Mouse (Mus musculus): ENCODE measurements around the gene Pom121. TPM values are rescaled to one million over a fixed set of nuclear protein-coding genes. Genes with fewer than 3 reads are reported as not detected.
A peak's percentile ranks its signal among the peaks of the same experiment; 100 is the strongest.

The Pom121 gene
- 26.9 TPM for polyA plus RNA-seq (2012; fragmentation: generic; extraction: Trizol)
- long read RNA-seq, experiment 1, partial matches to known transcripts, result 0 of 3 reads
- long read RNA-seq, experiment 1, other reads (novel, unspliced or antisense), result 3 of 3 reads
- long read RNA-seq, experiment 2, partial matches to known transcripts, result 35 of 38 reads
- long read RNA-seq, experiment 2, other reads (novel, unspliced or antisense), result 3 of 38 reads

GRCm38 (mm10) chr5:135394004-135394823 is at the start of gene Pom121:
TSS of gene Pom121 (minus strand) at chr5:135394546.
- TF ChIP-seq CEBPB (IDR thresholded peaks at IDR 0.05; ENCODE audit: low read depth), result no peak
- peak; percentile 100 for TF ChIP-seq MAX (IDR thresholded peaks at IDR 0.05)
- Histone ChIP-seq H3K79me2 (ENCODE audit: control insufficient read depth, insufficient read depth) (peaks cover 49% of the 10 kb centered on the region), H3K79me3 (ENCODE audit: low read depth) (peaks cover 38% of the 10 kb centered on the region), H3ac (ENCODE audit: control insufficient read depth, insufficient read length, low read depth) (peak within 1 kb of the TSS; percentile 96), H3K27me3 (ENCODE audit: control insufficient read depth, insufficient read depth, insufficient read length) (no peaks in the 10 kb centered on the region), H3K4me3 (ENCODE audit: insufficient read depth, poor library complexity, severe bottlenecking) (peak within 1 kb of the TSS; percentile 71), H3K36me3 (ENCODE audit: control insufficient read depth, insufficient read depth) (peaks cover 38% of the 10 kb centered on the region)

DNA sequence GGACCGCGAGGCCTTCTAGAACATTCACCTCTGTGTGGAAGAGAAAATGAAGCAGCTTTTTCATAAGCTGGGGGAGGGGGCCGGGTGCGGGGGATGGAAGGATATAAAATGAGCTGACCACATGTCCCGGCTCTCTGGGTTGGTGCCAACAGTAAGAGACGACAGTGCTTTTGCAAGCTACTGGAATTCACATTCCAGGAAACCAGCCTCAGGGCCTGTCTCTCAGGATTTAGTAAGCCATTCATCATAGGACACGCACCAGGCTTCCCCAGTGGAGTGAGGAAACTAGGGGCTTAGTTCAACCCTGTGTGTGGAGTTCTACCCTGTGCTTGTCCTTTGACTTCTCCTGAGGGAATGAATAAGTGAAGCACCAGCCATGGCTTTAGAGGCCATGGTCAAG is 48.1 kb upstream of the Pom121 start:
- H3K36me3 ChIP-seq (ENCODE audit: control insufficient read depth, insufficient read depth), result peaks cover 25% of the 10 kb centered on the region
- no peaks in the 10 kb centered on the region for H3K27me3 ChIP-seq (ENCODE audit: control insufficient read depth, insufficient read depth, insufficient read length)
- TF ChIP-seq FOSL1 (IDR thresholded peaks at IDR 0.05; ENCODE audit: insufficient read depth, low read length, poor library complexity, severe bottlenecking) (no peak), USF1 (IDR thresholded peaks at IDR 0.05; ENCODE audit: low read depth) (no peak), CTCF (IDR thresholded peaks at IDR 0.05; ENCODE audit: control insufficient read depth, insufficient read depth, insufficient read length) (no peak), MYOD1 (IDR thresholded peaks at IDR 0.05; ENCODE audit: control insufficient read depth, insufficient read length, low read depth) (no peak), CEBPB (IDR thresholded peaks at IDR 0.05; ENCODE audit: low read depth) (no peak), MYOG (IDR thresholded peaks at IDR 0.05; ENCODE audit: control insufficient read depth, extremely low read depth, insufficient read length) (no peak), MAX (IDR thresholded peaks at IDR 0.05) (no peak)
- H3K79me3 ChIP-seq (ENCODE audit: low read depth), result no peaks in the 10 kb centered on the region
- H3K79me2 ChIP-seq (ENCODE audit: control insufficient read depth, insufficient read depth), result no peaks in the 10 kb centered on the region
- H3ac ChIP-seq (ENCODE audit: control insufficient read depth, insufficient read length, low read depth), result no peak overlapping the region
- H3K4me3 ChIP-seq (ENCODE audit: insufficient read depth, poor library complexity, severe bottlenecking), result no peak overlapping the region

- Histone ChIP-seq H3K36me3 (ENCODE audit: control insufficient read depth, insufficient read depth) (peaks cover 19% of the 10 kb centered on the region), H3K79me2 (ENCODE audit: control insufficient read depth, insufficient read depth) (no peaks in the 10 kb centered on the region), H3ac (ENCODE audit: control insufficient read depth, insufficient read length, low read depth) (no peak overlapping the region)
These were observed 40.7 kb upstream of the Pom121 start for GRCm38 (mm10) chr5:135435039-135435438.

DNA sequence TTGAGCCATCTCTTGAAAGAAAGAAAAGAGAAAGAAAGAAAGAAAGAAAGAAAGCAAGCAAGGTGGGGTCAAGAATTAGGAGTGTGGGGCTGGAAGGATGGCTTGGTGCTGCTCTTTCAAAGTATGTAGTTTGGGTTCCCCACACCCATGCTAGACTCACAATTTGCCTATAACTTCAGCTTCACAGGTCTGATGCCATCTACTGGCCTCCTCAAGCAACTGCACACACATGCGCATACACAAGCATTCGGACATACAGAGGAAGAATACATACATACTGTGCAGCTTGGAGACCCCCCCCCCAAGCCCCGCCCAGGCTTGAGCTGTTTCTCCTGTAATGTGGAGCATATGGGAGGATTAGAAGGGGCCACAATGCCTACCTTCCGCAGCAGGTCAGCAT is 39.5 kb upstream of the Pom121 start:
- no peaks in the 10 kb centered on the region for H3K79me2 ChIP-seq (ENCODE audit: control insufficient read depth, insufficient read depth)
- H3ac ChIP-seq (ENCODE audit: control insufficient read depth, insufficient read length, low read depth), result no peak overlapping the region
- H3K36me3 ChIP-seq (ENCODE audit: control insufficient read depth, insufficient read depth), result peaks cover 25% of the 10 kb centered on the region
- H3K79me3 ChIP-seq (ENCODE audit: low read depth), result no peaks in the 10 kb centered on the region
- H3K27me3 ChIP-seq (ENCODE audit: control insufficient read depth, insufficient read depth, insufficient read length), result no peaks in the 10 kb centered on the region
- no peak overlapping the region for H3K4me3 ChIP-seq (ENCODE audit: insufficient read depth, poor library complexity, severe bottlenecking)
- TF ChIP-seq CEBPB (IDR thresholded peaks at IDR 0.05; ENCODE audit: low read depth) (no peak), CTCF (IDR thresholded peaks at IDR 0.05; ENCODE audit: control insufficient read depth, insufficient read depth, insufficient read length) (no peak), MAX (IDR thresholded peaks at IDR 0.05) (no peak), FOSL1 (IDR thresholded peaks at IDR 0.05; ENCODE audit: insufficient read depth, low read length, poor library complexity, severe bottlenecking) (no peak), MYOD1 (IDR thresholded peaks at IDR 0.05; ENCODE audit: control insufficient read depth, insufficient read length, low read depth) (no peak), MYOG (IDR thresholded peaks at IDR 0.05; ENCODE audit: control insufficient read depth, extremely low read depth, insufficient read length) (no peak), USF1 (IDR thresholded peaks at IDR 0.05; ENCODE audit: low read depth) (no peak)

More at GRCm38 (mm10) chr5:135435039-135435438, 40.7 kb upstream of the Pom121 start:
- Histone ChIP-seq H3K27me3 (ENCODE audit: control insufficient read depth, insufficient read depth, insufficient read length) (no peaks in the 10 kb centered on the region), H3K79me3 (ENCODE audit: low read depth) (no peaks in the 10 kb centered on the region), H3K4me3 (ENCODE audit: insufficient read depth, poor library complexity, severe bottlenecking) (no peak overlapping the region)
- no peak for TF ChIP-seq MYOG (IDR thresholded peaks at IDR 0.05; ENCODE audit: control insufficient read depth, extremely low read depth, insufficient read length)
- TF ChIP-seq CEBPB (IDR thresholded peaks at IDR 0.05; ENCODE audit: low read depth), result no peak
- no peak for TF ChIP-seq CTCF (IDR thresholded peaks at IDR 0.05; ENCODE audit: control insufficient read depth, insufficient read depth, insufficient read length)
- no peak for TF ChIP-seq USF1 (IDR thresholded peaks at IDR 0.05; ENCODE audit: low read depth)
- no peak for TF ChIP-seq MAX (IDR thresholded peaks at IDR 0.05)
- no peak for TF ChIP-seq FOSL1 (IDR thresholded peaks at IDR 0.05; ENCODE audit: insufficient read depth, low read length, poor library complexity, severe bottlenecking)
- TF ChIP-seq MYOD1 (IDR thresholded peaks at IDR 0.05; ENCODE audit: control insufficient read depth, insufficient read length, low read depth), result no peak

DNA sequence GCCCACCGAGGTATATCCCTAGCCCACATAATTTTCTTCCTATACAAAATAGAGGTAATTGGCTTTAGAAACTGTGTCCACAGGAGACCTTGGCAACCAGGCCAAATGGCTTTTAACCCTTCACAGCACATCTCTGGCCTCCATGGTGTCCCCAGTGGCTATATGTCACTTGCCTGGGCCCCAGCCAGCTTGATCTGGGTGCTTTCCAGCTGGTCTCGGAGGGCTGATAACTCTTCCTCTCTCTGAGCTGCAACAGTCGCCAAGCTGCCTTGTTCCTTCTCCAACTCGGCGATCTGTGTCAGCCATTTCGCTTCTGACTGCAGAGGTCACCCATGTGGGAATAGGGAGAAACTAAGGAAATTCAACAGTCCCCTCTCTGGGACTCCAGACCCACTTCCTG is 36.8 kb upstream of the Pom121 start:
- Histone ChIP-seq H3ac (ENCODE audit: control insufficient read depth, insufficient read length, low read depth) (no peak overlapping the region), H3K4me3 (ENCODE audit: insufficient read depth, poor library complexity, severe bottlenecking) (no peak overlapping the region), H3K79me3 (ENCODE audit: low read depth) (no peaks in the 10 kb centered on the region), H3K36me3 (ENCODE audit: control insufficient read depth, insufficient read depth) (peaks cover 35% of the 10 kb centered on the region), H3K27me3 (ENCODE audit: control insufficient read depth, insufficient read depth, insufficient read length) (no peaks in the 10 kb centered on the region), H3K79me2 (ENCODE audit: control insufficient read depth, insufficient read depth) (no peaks in the 10 kb centered on the region)
- TF ChIP-seq USF1 (IDR thresholded peaks at IDR 0.05; ENCODE audit: low read depth) (no peak), CTCF (IDR thresholded peaks at IDR 0.05; ENCODE audit: control insufficient read depth, insufficient read depth, insufficient read length) (no peak)

DNA sequence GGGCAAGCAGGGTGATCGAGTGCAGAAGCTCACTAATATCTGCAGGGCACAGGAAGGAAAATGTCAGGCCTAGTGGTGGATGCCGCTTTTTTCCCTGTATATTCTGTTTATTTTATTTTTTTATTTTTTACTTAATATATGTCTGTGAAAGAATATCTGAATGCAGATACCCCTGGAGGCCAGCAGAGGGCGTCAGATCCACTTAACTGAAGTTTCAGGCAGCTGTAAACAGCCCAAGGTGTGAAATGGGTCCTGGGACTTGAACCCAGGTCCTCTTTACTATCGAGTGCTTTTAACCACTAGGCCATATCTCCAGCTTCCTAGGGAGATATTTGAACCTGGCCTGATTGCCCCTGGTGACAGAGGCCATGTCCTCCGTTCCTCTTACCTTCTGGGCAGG is 34.4 kb upstream of the Pom121 start:
- Histone ChIP-seq H3K27me3 (ENCODE audit: control insufficient read depth, insufficient read depth, insufficient read length) (no peaks in the 10 kb centered on the region), H3ac (ENCODE audit: control insufficient read depth, insufficient read length, low read depth) (no peak overlapping the region), H3K79me3 (ENCODE audit: low read depth) (no peaks in the 10 kb centered on the region), H3K36me3 (ENCODE audit: control insufficient read depth, insufficient read depth) (peaks cover 46% of the 10 kb centered on the region), H3K4me3 (ENCODE audit: insufficient read depth, poor library complexity, severe bottlenecking) (no peak overlapping the region), H3K79me2 (ENCODE audit: control insufficient read depth, insufficient read depth) (no peaks in the 10 kb centered on the region)
- TF ChIP-seq FOSL1 (IDR thresholded peaks at IDR 0.05; ENCODE audit: insufficient read depth, low read length, poor library complexity, severe bottlenecking), result no peak
- TF ChIP-seq MYOD1 (IDR thresholded peaks at IDR 0.05; ENCODE audit: control insufficient read depth, insufficient read length, low read depth), result no peak
- no peak for TF ChIP-seq MYOG (IDR thresholded peaks at IDR 0.05; ENCODE audit: control insufficient read depth, extremely low read depth, insufficient read length)
- TF ChIP-seq CTCF (IDR thresholded peaks at IDR 0.05; ENCODE audit: control insufficient read depth, insufficient read depth, insufficient read length), result no peak
- TF ChIP-seq USF1 (IDR thresholded peaks at IDR 0.05; ENCODE audit: low read depth), result no peak
- TF ChIP-seq MAX (IDR thresholded peaks at IDR 0.05), result no peak
- TF ChIP-seq CEBPB (IDR thresholded peaks at IDR 0.05; ENCODE audit: low read depth), result no peak

Data from C2C12 (cell line).